Mouse (Mus musculus) heart, embryonic 14.5 days (tissue): ENCODE data around the gene Man1c1. TPM values are rescaled to one million over a fixed set of nuclear protein-coding genes. Genes with fewer than 3 reads are reported as not detected.
A peak's percentile ranks its signal among the peaks of the same experiment; 100 is the strongest.

Source experiments
- ATAC-seq: fragments of 200-750 bp; cut with Nextera tagmentation; 2 replicates; pipeline ENCODE4 v1.8.0; 2017; ENCODE audit warnings: low read depth, moderate TSS enrichment; ENCODE audit not compliant: insufficient number of reproducible peaks, insufficient read depth, low FRiP score
- H3K27ac ChIP-seq, 2 experiments: fragments of 200-500 bp in 1 of 2; fragments of 300-500 bp in 1 of 2; sonication (generic) in 1 of 2; replicated peaks in 1 of 2; 2 replicates each; pipeline ENCODE4 v1.5.1; 2012 to 2014; ENCODE audit warnings: low read depth in 2 of 2, low read length in 2 of 2, control low read depth in 1 of 2, mild to moderate bottlenecking in 1 of 2, mixed read lengths in 1 of 2; ENCODE audit not compliant: control insufficient read depth in 1 of 2, insufficient read depth in 1 of 2
- H3K27me3 ChIP-seq: fragments of 300-500 bp; sonication (generic); 2 replicates; pipeline ENCODE4 v1.6.1; 2014; ENCODE audit warnings: mild to moderate bottlenecking, low read length, control low read depth; ENCODE audit not compliant: control insufficient read depth, insufficient read depth
- H3K36me3 ChIP-seq: fragments of 300-500 bp; sonication (generic); 2 replicates; pipeline ENCODE4 v1.6.1; 2014; ENCODE audit warnings: mild to moderate bottlenecking, control low read depth, low read length, mixed read lengths; ENCODE audit not compliant: control insufficient read depth, insufficient read depth
- H3K4me1 ChIP-seq, 2 experiments: fragments of 200-500 bp in 1 of 2; fragments of 300-500 bp in 1 of 2; sonication (generic) in 1 of 2; 2 replicates each; pipeline ENCODE4 v1.6.1; 2012 to 2014; ENCODE audit warnings: low read length in 2 of 2, control low read depth in 1 of 2, mixed read lengths in 1 of 2; ENCODE audit not compliant: control insufficient read depth in 2 of 2, insufficient read depth in 2 of 2
- H3K4me2 ChIP-seq: fragments of 300-500 bp; sonication (generic); 2 replicates; pipeline ENCODE4 v1.6.1; 2014; ENCODE audit warnings: mild to moderate bottlenecking, low read length
- H3K4me3 ChIP-seq, 2 experiments: fragments of 200-500 bp in 1 of 2; fragments of 300-500 bp in 1 of 2; sonication (generic) in 1 of 2; 2 replicates each; pipeline ENCODE4 v1.5.1; 2012 to 2014; ENCODE audit warnings: low read length in 2 of 2, mild to moderate bottlenecking in 2 of 2, control low read depth in 1 of 2, low read depth in 1 of 2, moderate library complexity in 1 of 2; ENCODE audit not compliant: control insufficient read depth in 1 of 2, insufficient read depth in 1 of 2
- H3K9ac ChIP-seq: fragments of 300-500 bp; sonication (generic); 2 replicates; pipeline ENCODE4 v1.6.1; 2014; ENCODE audit warnings: mild to moderate bottlenecking, low read length
- H3K9me3 ChIP-seq: fragments of 300-500 bp; sonication (generic); 2 replicates; pipeline ENCODE4 v1.6.1; 2016; ENCODE audit warnings: low read length, control low read depth; ENCODE audit not compliant: control insufficient read depth
- WGBS: fragments of 180-500 bp; shearing (Covaris S2); extraction: QIAGEN DNeasy Blood & Tissue Kit; methylation state at CpG from one replicate; pipeline ENCODE4 v1.1.7; 2014; 5-methylcytosine and 5-hydroxymethylcytosine counted together
- polyA plus RNA-seq: library from polyadenylated mRNA; unstranded; fragments of >200 nt; fragmentation: Nextera tagmentation; extraction: Ambion mirVana; gene quantifications from 2 replicates; pipeline ENCODE4 v1.2.1, GENCODE M21; 2014

Gene Man1c1
- polyA plus RNA-seq, 1 experiment from 2014 or later: 7.8 TPM

- Histone ChIP-seq H3K27me3 (no peaks in the 10 kb centered on the region), H3K9ac (peak overlapping the region; percentile 50; the same call in 1 of the 2 replicates), H3K4me3 (no peak overlapping the region), H3K36me3 (peaks cover 71% of the 10 kb centered on the region), H3K9me3 (peaks cover 7% of the 10 kb centered on the region), H3K4me1 (peaks cover 23 to 29% of the 10 kb centered on the region in 2 experiments), H3K27ac (peak overlapping the region in 1 of 2 experiments; percentile 47; a peak in 2 of 4 replicates), H3K4me2 (0 out of 2 replicates have a peak overlapping the region, but pooled peaks have one; percentile 0)
- WGBS: 61% methylated on average over 9 of the region's 9 CpGs
- ATAC-seq: no peak
These were observed 157.0 kb downstream of the Man1c1 start for GRCm38 (mm10) chr4:134546814-134547705.

GRCm38 (mm10) chr4:134543261-134543660 lies 160.8 kb downstream of the Man1c1 start:
- Histone ChIP-seq H3K9ac (no peak overlapping the region; the same call in 1 of the 2 replicates), H3K9me3 (no peaks in the 10 kb centered on the region), H3K36me3 (peaks cover 91% of the 10 kb centered on the region), H3K4me1 (peaks cover 13 to 17% of the 10 kb centered on the region in 2 experiments), H3K27ac (no peak overlapping the region), H3K27me3 (no peaks in the 10 kb centered on the region), H3K4me2 (no peak overlapping the region), H3K4me3 (no peak overlapping the region)
- no peak for ATAC-seq
- WGBS: 8% methylated on average over 5 of the region's 5 CpGs

- H3K9ac ChIP-seq: no peak overlapping the region
- no peaks in the 10 kb centered on the region for H3K27me3 ChIP-seq
- no peak overlapping the region for H3K27ac ChIP-seq
- H3K4me2 ChIP-seq: no peak overlapping the region
- WGBS: 85% methylated on average over 9 of the region's 9 CpGs
- no peaks in the 10 kb centered on the region for H3K9me3 ChIP-seq
- H3K4me3 ChIP-seq: no peak overlapping the region
- peaks cover 90% of the 10 kb centered on the region for H3K36me3 ChIP-seq
- H3K4me1 ChIP-seq: peaks cover 7 to 15% of the 10 kb centered on the region in 2 experiments
- no peak for ATAC-seq
These were observed 161.4 kb downstream of the Man1c1 start for GRCm38 (mm10) chr4:134542726-134543125.

DNA sequence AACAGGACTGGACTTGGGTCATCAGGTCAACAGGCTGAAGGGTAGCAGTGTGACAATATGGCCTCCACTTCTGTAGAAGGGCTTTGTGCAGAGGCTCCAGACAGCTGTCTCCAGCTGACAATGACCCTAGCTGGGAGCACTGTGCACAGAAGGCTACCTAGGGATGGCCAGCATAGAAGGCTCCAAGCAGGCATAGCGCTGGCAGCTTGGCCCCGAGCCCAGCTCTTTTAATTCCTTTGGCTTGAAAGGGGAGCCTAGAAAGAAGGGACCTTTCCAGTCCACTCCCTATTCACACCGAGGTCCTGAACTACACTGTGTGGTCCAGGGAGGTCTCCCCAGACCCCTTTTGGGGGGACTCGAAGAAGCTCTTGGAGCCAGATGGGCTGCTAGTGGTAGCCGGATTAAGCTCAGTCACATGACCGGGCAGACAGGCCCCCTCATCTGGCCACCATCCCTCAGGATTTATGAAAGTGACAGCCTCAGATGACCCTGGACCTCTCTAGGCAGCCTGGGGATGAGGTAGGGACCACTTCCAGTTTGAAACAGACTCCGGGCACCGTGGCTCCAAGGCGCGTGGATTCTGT lies 165.0 kb downstream of the Man1c1 start:
- H3K27ac ChIP-seq: no peak overlapping the region
- peaks cover 60% of the 10 kb centered on the region for H3K36me3 ChIP-seq
- ATAC-seq: no peak
- H3K9ac ChIP-seq: no peak overlapping the region
- no peaks in the 10 kb centered on the region for H3K9me3 ChIP-seq
- H3K4me1 ChIP-seq: peaks cover 3 to 7% of the 10 kb centered on the region in 2 experiments
- 83% methylated on average over 10 of the region's 10 CpGs for WGBS
- H3K4me3 ChIP-seq: no peak overlapping the region
- H3K4me2 ChIP-seq: no peak overlapping the region
- H3K27me3 ChIP-seq: no peaks in the 10 kb centered on the region

DNA sequence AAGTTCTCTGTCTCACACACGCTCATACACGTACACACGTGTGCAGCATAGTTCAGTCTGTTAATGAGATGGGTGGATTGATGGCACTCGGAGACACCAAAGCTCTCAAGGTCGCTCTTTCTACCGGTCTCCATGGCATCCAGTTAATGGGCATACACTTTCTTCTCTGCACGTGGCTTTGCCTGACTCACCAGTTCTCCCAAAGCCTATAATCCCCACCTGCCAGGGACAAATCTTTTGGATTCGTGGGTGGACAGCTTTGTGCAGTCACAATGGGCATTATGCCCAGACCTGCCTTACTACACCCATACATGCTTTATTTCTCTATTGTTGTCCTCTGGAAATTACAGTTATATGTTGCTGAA lies 168.3 kb downstream of the Man1c1 start:
- ATAC-seq: no peak
- no peaks in the 10 kb centered on the region for H3K9me3 ChIP-seq
- 11% methylated on average over 8 of the region's 8 CpGs for WGBS
- H3K27me3 ChIP-seq: no peaks in the 10 kb centered on the region
- H3K9ac ChIP-seq: peak overlapping the region; percentile 85
- H3K27ac ChIP-seq: peak overlapping the region; percentile 44 to 93; a peak in 3 of 4 replicates
- H3K4me1 ChIP-seq: peaks cover 16 to 34% of the 10 kb centered on the region in 2 experiments
- peak overlapping the region; percentile 48 to 89 for H3K4me3 ChIP-seq
- H3K4me2 ChIP-seq: peak overlapping the region; percentile 98
- H3K36me3 ChIP-seq: peaks cover 45% of the 10 kb centered on the region

DNA sequence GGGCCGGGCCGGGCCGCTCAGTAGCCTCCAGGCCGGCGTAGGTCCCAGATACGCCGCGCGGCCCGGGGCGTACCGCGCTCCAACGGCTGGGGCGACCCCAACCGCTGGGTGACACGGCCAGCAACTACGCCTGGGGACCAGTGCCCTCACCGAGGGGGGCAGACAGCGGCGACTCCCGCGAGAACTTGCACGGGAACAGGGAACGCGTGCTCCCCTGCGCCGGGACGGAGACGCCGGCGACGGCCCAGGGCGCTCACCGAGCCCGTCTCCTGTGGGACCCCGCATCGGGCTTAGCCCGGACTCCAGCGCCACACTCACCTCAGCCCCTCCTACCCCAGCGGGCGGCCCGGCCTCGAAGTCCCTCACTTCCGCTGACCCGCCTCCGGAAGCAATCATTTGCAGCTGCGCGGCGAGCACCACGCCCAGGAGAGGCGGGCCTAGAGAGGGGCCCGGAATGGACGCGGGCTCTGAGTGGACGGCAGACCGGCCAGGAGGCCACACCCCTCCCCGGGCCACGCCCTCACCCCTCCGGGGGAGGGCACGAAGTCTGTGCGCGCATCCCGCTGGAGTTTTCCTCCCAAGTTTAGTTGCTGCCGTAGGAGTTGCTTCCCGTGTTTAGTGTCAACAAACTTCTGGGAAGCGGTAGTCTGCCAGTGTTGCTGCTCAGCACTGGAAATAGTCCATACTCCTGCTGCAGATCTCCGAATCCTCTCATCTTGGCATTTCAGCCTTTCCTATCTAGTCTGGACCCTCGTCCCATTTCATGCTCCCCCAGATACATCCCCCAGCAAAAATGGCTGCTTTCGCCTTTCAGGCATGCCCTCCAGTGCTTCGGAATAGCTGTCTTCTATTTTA lies 168.9 kb downstream of the Man1c1 start, which contains the start of gene Mtfr1l:
TSS of gene Mtfr1l (minus strand) at position 456 of the 855 bp plus-strand sequence.
- Histone ChIP-seq H3K4me1 (peaks cover 16 to 34% of the 10 kb centered on the region in 2 experiments), H3K4me3 (peak within 1 kb of the TSS; percentile 67 to 89), H3K27me3 (no peaks in the 10 kb centered on the region), H3K9ac (peak within 1 kb of the TSS; percentile 85), H3K27ac (peak within 1 kb of the TSS; percentile 78 to 93), H3K9me3 (no peaks in the 10 kb centered on the region), H3K4me2 (peak within 1 kb of the TSS; percentile 98), H3K36me3 (peaks cover 45% of the 10 kb centered on the region)
- peak; percentile 98 for ATAC-seq
- under 1% methylated on average over 71 of the region's 71 CpGs for WGBS
